Mouse (Mus musculus) liver, postnatal 0 days (tissue): ENCODE results near the gene Cyb561d2.
A peak's percentile ranks its signal among the peaks of the same experiment; 100 is the strongest.

ENCODE experiments used
- CTCF ChIP-seq: sonication (generic); IDR thresholded peaks from 2 replicates; pipeline ENCODE4 v1.5.1; 2016; ENCODE audit warnings: antibody characterized with exemption, low read depth
- EP300 ChIP-seq: IDR thresholded peaks from 2 replicates; pipeline ENCODE4 v1.6.1; 2016; ENCODE audit warnings: antibody characterized with exemption, low read depth, mild to moderate bottlenecking

DNA sequence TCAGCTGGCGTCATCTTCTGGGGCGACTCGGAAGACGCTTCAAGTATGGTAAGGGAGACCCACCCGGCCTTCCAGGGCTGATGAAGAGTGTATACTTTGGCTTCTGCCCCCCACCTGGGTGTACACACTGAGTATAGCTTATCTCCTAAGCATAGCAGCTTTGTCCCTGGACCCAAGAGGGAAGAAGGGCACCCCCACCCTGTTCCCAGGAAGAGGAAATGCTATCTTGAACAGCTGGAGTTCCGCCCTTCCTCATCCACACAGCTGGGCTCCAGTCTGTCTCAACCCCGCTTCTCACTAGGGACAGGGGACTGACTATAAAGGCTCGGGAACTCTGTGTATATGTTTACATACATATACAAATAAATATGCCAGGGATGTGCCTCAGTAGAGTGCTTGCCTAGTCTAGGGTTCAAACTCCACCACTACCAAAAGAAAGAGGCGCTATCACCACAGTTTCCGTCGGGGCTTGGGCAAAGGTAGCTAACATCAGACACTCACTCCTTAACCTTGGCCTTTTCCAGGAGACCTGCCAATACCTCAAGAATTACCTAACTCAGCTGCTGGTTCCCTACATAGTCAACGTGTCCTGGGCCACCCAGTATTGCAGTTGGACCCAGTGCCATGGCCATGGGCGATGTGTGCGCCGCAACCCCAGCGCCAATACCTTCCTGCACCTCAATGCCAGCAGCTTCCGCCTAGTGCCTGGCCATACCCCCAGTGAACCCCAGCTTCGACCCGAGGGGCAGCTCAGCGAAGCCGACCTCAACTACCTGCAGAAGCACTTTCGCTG is 29.7 kb upstream of the Cyb561d2 start:
- TF ChIP-seq EP300 (peak; percentile 20; the same call in 1 of the 2 replicates), CTCF (no peak)
